Mouse (Mus musculus) hindbrain, embryonic 16.5 days (tissue): ENCODE measurements around the gene Elane. TPM values are rescaled to one million over a fixed set of nuclear protein-coding genes. Genes with fewer than 3 reads are reported as not detected.

Experiments
- ATAC-seq: fragments of 200-750 bp; cut with Nextera tagmentation; 2 replicates; pipeline ENCODE4 v1.8.0; 2017; ENCODE audit warnings: moderate TSS enrichment, moderate library complexity
- H3K27ac ChIP-seq: fragments of 300-500 bp; sonication (generic); 2 replicates; pipeline ENCODE4 v1.5.1; 2014; ENCODE audit warnings: low read depth, mild to moderate bottlenecking, control low read depth, low read length, moderate library complexity
- H3K27me3 ChIP-seq: fragments of 300-500 bp; sonication (generic); replicated peaks from 2 replicates; pipeline ENCODE4 v1.6.1; 2014; ENCODE audit warnings: low read length; ENCODE audit not compliant: control insufficient read depth, insufficient read depth
- H3K36me3 ChIP-seq: fragments of 300-500 bp; sonication (generic); 2 replicates; pipeline ENCODE4 v1.6.1; 2014; ENCODE audit warnings: mild to moderate bottlenecking, low read length, moderate library complexity, mixed read lengths; ENCODE audit not compliant: control insufficient read depth, insufficient read depth
- H3K4me1 ChIP-seq: fragments of 300-500 bp; sonication (generic); 2 replicates; pipeline ENCODE4 v1.6.1; 2014; ENCODE audit warnings: low read depth, low read length; ENCODE audit not compliant: control insufficient read depth, insufficient read depth
- H3K4me2 ChIP-seq: fragments of 300-500 bp; sonication (generic); 2 replicates; pipeline ENCODE4 v1.6.1; 2014; ENCODE audit warnings: mild to moderate bottlenecking, low read length, control low read depth, moderate library complexity
- H3K4me3 ChIP-seq: fragments of 300-500 bp; sonication (generic); 2 replicates; pipeline ENCODE4 v1.5.1; 2014; ENCODE audit warnings: mild to moderate bottlenecking, low read length, control low read depth, moderate library complexity
- H3K9ac ChIP-seq: fragments of 300-500 bp; sonication (generic); 2 replicates; pipeline ENCODE4 v1.6.1; 2014; ENCODE audit warnings: low read depth, mild to moderate bottlenecking, control low read depth, low read length, moderate library complexity
- H3K9me3 ChIP-seq: fragments of 300-500 bp; sonication (generic); 2 replicates; pipeline ENCODE4 v1.6.1; 2014; ENCODE audit warnings: mild to moderate bottlenecking, low read length, moderate library complexity; ENCODE audit not compliant: control insufficient read depth
- WGBS: fragments of 180-500 bp; shearing (Covaris S2); extraction: QIAGEN DNeasy Blood & Tissue Kit; methylation state at CpG from one replicate; pipeline ENCODE4 v1.1.7; 2014; 5-methylcytosine and 5-hydroxymethylcytosine counted together
- microRNA-seq: library from miRNA; unstranded; fragments of <30 nt; microRNA quantifications from one replicate; pipeline ENCODE4, GENCODE M21; 2017
- polyA plus RNA-seq: library from polyadenylated mRNA; unstranded; fragments of >200 nt; fragmentation: Nextera tagmentation; extraction: Ambion mirVana; gene quantifications from 2 replicates; pipeline ENCODE4 v1.2.1, GENCODE M21; 2015

The Elane gene
- polyA plus RNA-seq, 1 experiment from 2014 or later: 0.26 TPM

DNA sequence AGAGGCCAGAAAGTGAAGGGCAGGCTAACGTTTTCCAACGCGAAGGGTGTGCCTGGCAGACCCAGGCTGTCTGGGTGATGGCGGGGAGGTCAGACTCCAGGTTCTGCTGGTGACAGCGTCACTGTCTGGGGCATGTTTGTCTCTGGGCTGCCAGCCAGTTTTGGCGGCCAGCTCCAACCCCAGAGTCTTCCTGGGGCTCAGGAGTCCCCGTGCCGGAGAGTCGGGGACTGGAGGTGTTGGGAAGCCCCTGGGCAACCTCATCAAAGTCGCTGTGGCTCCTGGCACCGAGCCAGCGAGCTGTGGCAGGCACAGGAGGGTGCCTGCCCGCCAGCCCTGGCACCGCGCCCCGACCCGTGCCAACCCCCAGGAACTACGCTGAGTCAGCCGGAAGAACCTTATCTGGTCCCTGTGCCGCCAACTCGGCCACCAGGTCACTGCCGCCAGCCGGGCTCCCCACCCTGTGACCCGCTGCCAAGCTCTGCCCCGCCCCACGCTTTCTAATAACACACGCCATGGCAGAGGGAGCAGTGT, 50.9 kb downstream of the Elane start:
- no peak overlapping the region for H3K4me3 ChIP-seq
- peaks cover 37% of the 10 kb centered on the region for H3K4me1 ChIP-seq
- WGBS: 42% methylated on average over 20 of the region's 27 CpGs
- H3K9ac ChIP-seq: peak overlapping the region; percentile 23; the same call in 1 of the 2 replicates
- H3K9me3 ChIP-seq: no peaks in the 10 kb centered on the region
- H3K4me2 ChIP-seq: peak overlapping the region; percentile 36
- no peak; the same call in 1 of the 2 replicates for ATAC-seq
- H3K36me3 ChIP-seq: no peaks in the 10 kb centered on the region
- no peak overlapping the region; the same call in 1 of the 2 replicates for H3K27ac ChIP-seq
- no peaks in the 10 kb centered on the region for H3K27me3 ChIP-seq

Small RNA genes within 50 kb of the gene (microRNA-seq; reads per million reads assigned to microRNA genes)
- not detected for gene Mir6910

Other genes starting within 250 kb of the Elane start
- gene Shc2, start 248.3 kb upstream of the Elane start, polyA plus RNA-seq: 13.7 and 27.7 TPM in 2 replicates
- gene Odf3l2, start 240.5 kb upstream of the Elane start, polyA plus RNA-seq: 0.37 and 0.89 TPM in 2 replicates
- 0.99 and 1.5 TPM in 2 replicates for gene Madcam1, start 221.7 kb upstream of the Elane start, polyA plus RNA-seq
- 107 and 124 TPM in 2 replicates for gene Tpgs1, start 216.9 kb upstream of the Elane start, polyA plus RNA-seq
- 73.5 and 84.7 TPM in 2 replicates for gene Cdc34, start 204.1 kb upstream of the Elane start, polyA plus RNA-seq
- gene Gzmm, start 197.2 kb upstream of the Elane start, polyA plus RNA-seq: 1.7 TPM in 2 replicates
- gene Bsg, start 181.8 kb upstream of the Elane start, polyA plus RNA-seq: 1,077 and 1,193 TPM in 2 replicates
- gene Hcn2, start 169.6 kb upstream of the Elane start, polyA plus RNA-seq: 1.2 and 1.4 TPM in 2 replicates
- 37.1 and 50.6 TPM in 2 replicates for gene Polrmt, start 139.7 kb upstream of the Elane start, polyA plus RNA-seq
- 1.9 and 3.1 TPM in 2 replicates for gene Fgf22, start 131.2 kb upstream of the Elane start, polyA plus RNA-seq
- 74.2 and 101 TPM in 2 replicates for gene Rnf126, start 119.3 kb upstream of the Elane start, polyA plus RNA-seq
- gene Fstl3, start 109.0 kb upstream of the Elane start, polyA plus RNA-seq: 2.6 and 3.0 TPM in 2 replicates
- 0.31 TPM in 1 of 2 replicates, not detected in the other for gene Prss57, start 95.3 kb upstream of the Elane start, polyA plus RNA-seq
- 297 and 309 TPM in 2 replicates for gene Palm, start 92.7 kb upstream of the Elane start, polyA plus RNA-seq
- gene Misp, start 65.3 kb upstream of the Elane start, polyA plus RNA-seq: 0.46 and 0.59 TPM in 2 replicates
- 61.2 and 79.2 TPM in 2 replicates for gene Ptbp1, start 31.8 kb upstream of the Elane start, polyA plus RNA-seq
- gene Prtn3, start 11.8 kb upstream of the Elane start, polyA plus RNA-seq: 10.4 and 11.2 TPM in 2 replicates
- 387 and 426 TPM in 2 replicates for gene Plppr3, start 11.6 kb upstream of the Elane start, polyA plus RNA-seq
- not detected in 2 replicates for gene Cfd, start 4.6 kb downstream of the Elane start, polyA plus RNA-seq
- gene Med16, start 22.7 kb downstream of the Elane start, polyA plus RNA-seq: 48.2 and 53.8 TPM in 2 replicates
- 1.4 and 18.3 TPM in 2 replicates for gene Gm26602, start 24.6 kb downstream of the Elane start, polyA plus RNA-seq
- 3.1 and 3.7 TPM in 2 replicates for gene Kiss1r, start 30.7 kb downstream of the Elane start, polyA plus RNA-seq
- 293 and 300 TPM in 2 replicates for gene R3hdm4, start 35.0 kb downstream of the Elane start, polyA plus RNA-seq
- 1.6 and 1.7 TPM in 2 replicates for gene Arid3a, start 40.8 kb downstream of the Elane start, polyA plus RNA-seq
- gene Wdr18, start 73.9 kb downstream of the Elane start, polyA plus RNA-seq: 97.7 and 102 TPM in 2 replicates
- 0.45 and 0.46 TPM in 2 replicates for gene Grin3b, start 84.5 kb downstream of the Elane start, polyA plus RNA-seq
- gene Tmem259, start 98.1 kb downstream of the Elane start, polyA plus RNA-seq: 11.7 and 17.4 TPM in 2 replicates
- 30.5 and 38.9 TPM in 2 replicates for gene Cnn2, start 102.3 kb downstream of the Elane start, polyA plus RNA-seq
- gene Abca7, start 110.2 kb downstream of the Elane start, polyA plus RNA-seq: 4.2 and 5.1 TPM in 2 replicates
- gene Arhgap45, start 130.4 kb downstream of the Elane start, polyA plus RNA-seq: 1.7 and 2.2 TPM in 2 replicates
- gene Polr2e, start 153.5 kb downstream of the Elane start, polyA plus RNA-seq: 141 and 143 TPM in 2 replicates
- 601 and 643 TPM in 2 replicates for gene Gpx4, start 160.9 kb downstream of the Elane start, polyA plus RNA-seq
- 10.3 and 13.0 TPM in 2 replicates for gene Sbno2, start 219.3 kb downstream of the Elane start, polyA plus RNA-seq
- 17.7 and 18.3 TPM in 2 replicates for gene Stk11, start 229.6 kb downstream of the Elane start, polyA plus RNA-seq